Mouse (Mus musculus) hindbrain, embryonic 15.5 days (tissue): ENCODE measurements around the gene Chgb. TPM values are rescaled to one million over a fixed set of nuclear protein-coding genes. Genes with fewer than 3 reads are reported as not detected.

Experiments used
- ATAC-seq: fragments of 200-750 bp; cut with Nextera tagmentation; 2 replicates; pipeline ENCODE4 v1.8.0; 2017; ENCODE audit warnings: low read depth, moderate number of reproducible peaks, moderate TSS enrichment; ENCODE audit not compliant: low FRiP score
- H3K27ac ChIP-seq: fragments of 300-500 bp; sonication (generic); replicated peaks from 2 replicates; pipeline ENCODE4 v1.5.1; 2015; ENCODE audit warnings: mild to moderate bottlenecking, inconsistent platforms
- H3K27me3 ChIP-seq: fragments of 300-500 bp; sonication (generic); 2 replicates; pipeline ENCODE4 v1.6.1; 2015; ENCODE audit warnings: control low read depth, inconsistent platforms
- H3K36me3 ChIP-seq: fragments of 300-500 bp; sonication (generic); 2 replicates; pipeline ENCODE4 v1.6.1; 2015; ENCODE audit warnings: control low read depth, inconsistent platforms
- H3K4me1 ChIP-seq: fragments of 300-500 bp; sonication (generic); replicated peaks from 2 replicates; pipeline ENCODE4 v1.6.1; 2015; ENCODE audit warnings: control low read depth, inconsistent platforms
- H3K4me2 ChIP-seq: fragments of 300-500 bp; sonication (generic); 2 replicates; pipeline ENCODE4 v1.6.1; 2015; ENCODE audit warnings: moderate library complexity, mild to moderate bottlenecking, inconsistent platforms
- H3K4me3 ChIP-seq: fragments of 300-500 bp; sonication (generic); 2 replicates; pipeline ENCODE4 v1.5.1; 2015; ENCODE audit warnings: mild to moderate bottlenecking, inconsistent platforms
- H3K9ac ChIP-seq: fragments of 300-500 bp; sonication (generic); 2 replicates; pipeline ENCODE4 v1.6.1; 2015; ENCODE audit warnings: inconsistent platforms
- H3K9me3 ChIP-seq: fragments of 300-500 bp; sonication (generic); 2 replicates; pipeline ENCODE4 v1.6.1; 2016; ENCODE audit warnings: control low read depth, inconsistent platforms
- whole genome bisulfite sequencing: fragments of 180-500 bp; shearing (Covaris S2); methylation state at CpG from one replicate; pipeline ENCODE4 v1.1.7; 2015; 5-methylcytosine and 5-hydroxymethylcytosine counted together
- polyA plus RNA-seq: library from polyadenylated mRNA; unstranded; fragments of >200 nt; fragmentation: Nextera tagmentation; extraction: Ambion mirVana; gene quantifications from 2 replicates; pipeline ENCODE4 v1.2.1, GENCODE M21; 2015

Chgb gene
- polyA plus RNA-seq, 1 experiment from 2014 or later = 107 TPM

DNA sequence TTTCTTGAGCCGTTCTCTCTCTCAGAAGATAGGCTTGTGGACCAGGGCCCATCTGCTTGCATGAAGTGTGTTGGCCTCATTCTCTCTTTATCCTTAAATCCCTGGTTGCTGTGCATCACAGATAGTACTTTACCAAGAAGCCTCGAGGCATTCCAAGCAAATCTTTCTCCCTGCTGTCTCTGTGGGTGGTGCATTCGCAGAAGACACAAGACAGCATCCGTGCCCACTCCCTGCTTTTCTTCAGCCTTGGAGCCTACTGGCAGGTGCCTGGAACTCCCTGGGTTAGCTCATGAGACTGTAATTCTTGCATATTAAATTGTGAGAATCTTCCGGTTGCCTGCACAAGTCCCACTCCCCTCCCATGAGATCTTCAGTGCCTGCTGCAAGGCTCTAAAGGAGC lies 23.2 kb upstream of the Chgb start:
- Histone ChIP-seq H3K27ac (no peak overlapping the region; the same call in 1 of the 2 replicates), H3K4me3 (no peak overlapping the region), H3K27me3 (no peaks in the 10 kb centered on the region), H3K4me1 (no peaks in the 10 kb centered on the region), H3K36me3 (no peaks in the 10 kb centered on the region), H3K4me2 (no peak overlapping the region), H3K9ac (no peak overlapping the region), H3K9me3 (no peaks in the 10 kb centered on the region)
- no peak for ATAC-seq
- 53% methylated on average over 5 of the region's 5 CpGs for WGBS

DNA sequence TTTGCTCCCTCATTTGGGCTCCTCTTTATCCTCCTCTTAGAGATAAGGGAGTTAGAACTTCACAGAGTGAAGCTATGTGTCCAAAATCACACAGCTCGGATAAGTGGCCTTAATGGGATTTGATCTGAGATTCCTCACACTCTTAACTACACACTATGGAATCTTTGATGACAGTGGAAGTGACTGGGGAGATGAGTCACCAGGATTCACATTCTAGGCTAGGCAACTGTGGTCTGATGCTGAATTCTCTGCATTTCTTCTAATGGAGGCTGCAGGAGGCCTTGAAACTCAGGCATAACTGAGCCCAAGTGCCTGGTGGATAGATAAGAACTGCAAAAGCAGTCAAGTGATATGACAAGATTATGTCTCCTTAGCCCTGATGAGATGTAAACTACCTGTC lies 10.3 kb upstream of the Chgb start:
- Histone ChIP-seq H3K4me3 (no peak overlapping the region), H3K9ac (no peak overlapping the region), H3K9me3 (no peaks in the 10 kb centered on the region), H3K27ac (no peak overlapping the region), H3K27me3 (no peaks in the 10 kb centered on the region), H3K4me2 (no peak overlapping the region), H3K36me3 (no peaks in the 10 kb centered on the region), H3K4me1 (no peaks in the 10 kb centered on the region)
- whole genome bisulfite sequencing = 82% methylated on average over 1 of the region's 1 CpGs
- no peak for ATAC-seq

DNA sequence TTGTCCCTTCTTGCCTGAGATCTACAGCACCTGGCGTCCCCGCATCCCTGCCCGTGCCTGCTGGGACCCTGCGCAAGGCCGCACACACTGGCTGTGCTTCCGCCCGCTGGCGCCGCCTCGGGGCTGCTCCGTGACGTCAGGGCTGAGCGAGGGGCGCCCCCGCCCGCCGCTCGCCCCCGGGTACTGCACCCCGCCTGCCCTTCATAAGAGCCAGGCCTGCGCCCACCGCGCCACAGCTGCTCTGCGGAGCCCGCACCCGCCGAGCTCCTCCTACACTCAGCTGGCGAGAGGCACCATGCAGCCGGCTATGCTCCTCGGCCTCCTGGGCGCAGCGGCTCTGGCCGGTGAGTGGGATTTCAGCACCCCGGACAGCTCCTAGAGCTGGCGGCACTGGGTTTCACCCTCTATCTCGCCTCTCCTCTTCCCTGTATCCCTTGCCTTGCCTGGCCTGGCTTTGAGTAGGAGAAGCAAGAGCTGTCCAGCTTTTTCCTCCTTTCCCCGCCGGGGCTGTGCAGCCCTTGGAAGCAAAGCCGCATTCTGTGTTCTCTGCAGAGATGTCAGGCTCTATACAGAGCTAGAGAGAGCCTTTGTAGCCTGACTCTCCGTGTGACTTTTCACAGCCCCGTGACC lies 476 bp downstream of the Chgb start:
- Histone ChIP-seq H3K27ac (peak overlapping the region; percentile 87), H3K4me2 (peak overlapping the region; percentile 60), H3K4me3 (peak overlapping the region; percentile 45), H3K4me1 (peaks cover 16% of the 10 kb centered on the region; the same call in 1 of the 2 replicates), H3K9ac (peak overlapping the region; percentile 60), H3K9me3 (no peaks in the 10 kb centered on the region), H3K36me3 (no peaks in the 10 kb centered on the region), H3K27me3 (no peaks in the 10 kb centered on the region)
- WGBS = 0% methylated on average over 40 of the region's 41 CpGs
- peak; percentile 97 for ATAC-seq

GRCm38 (mm10) chr2:132784039-132784438 lies 3.0 kb downstream of the Chgb start:
- Histone ChIP-seq H3K4me1 (peaks cover 13% of the 10 kb centered on the region; the same call in 1 of the 2 replicates), H3K27ac (no peak overlapping the region), H3K4me2 (no peak overlapping the region), H3K27me3 (no peaks in the 10 kb centered on the region), H3K9ac (no peak overlapping the region), H3K9me3 (no peaks in the 10 kb centered on the region), H3K36me3 (no peaks in the 10 kb centered on the region), H3K4me3 (no peak overlapping the region)
- WGBS = 88% methylated on average over 6 of the region's 6 CpGs
- ATAC-seq = no peak

DNA sequence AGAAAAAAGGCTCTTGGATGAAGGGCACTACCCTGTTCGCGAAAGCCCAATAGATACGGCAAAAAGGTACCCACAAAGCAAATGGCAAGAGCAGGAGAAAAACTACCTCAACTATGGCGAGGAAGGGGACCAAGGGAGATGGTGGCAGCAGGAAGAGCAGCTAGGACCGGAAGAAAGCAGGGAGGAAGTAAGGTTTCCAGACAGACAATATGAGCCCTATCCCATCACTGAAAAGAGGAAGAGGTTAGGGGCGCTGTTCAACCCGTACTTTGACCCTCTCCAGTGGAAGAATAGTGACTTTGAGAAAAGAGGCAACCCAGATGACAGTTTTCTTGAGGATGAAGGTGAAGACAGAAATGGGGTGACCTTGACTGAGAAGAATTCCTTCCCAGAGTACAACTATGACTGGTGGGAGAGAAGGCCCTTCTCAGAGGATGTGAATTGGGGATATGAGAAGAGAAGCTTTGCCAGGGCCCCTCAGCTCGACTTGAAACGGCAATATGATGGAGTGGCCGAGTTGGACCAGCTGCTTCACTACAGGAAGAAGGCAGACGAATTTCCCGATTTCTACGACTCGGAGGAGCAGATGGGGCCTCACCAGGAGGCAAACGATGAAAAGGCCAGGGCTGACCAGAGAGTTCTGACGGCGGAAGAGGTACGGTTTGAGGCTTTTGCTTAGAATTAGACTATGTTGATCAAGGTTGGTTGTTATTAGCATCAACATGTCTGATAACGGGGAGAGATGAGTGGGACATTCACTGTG lies 12.5 kb downstream of the Chgb start:
- no peak overlapping the region for H3K4me3 ChIP-seq
- H3K9ac ChIP-seq = no peak overlapping the region
- H3K27ac ChIP-seq = no peak overlapping the region
- no peaks in the 10 kb centered on the region for H3K27me3 ChIP-seq
- H3K9me3 ChIP-seq = no peaks in the 10 kb centered on the region
- 89% methylated on average over 19 of the region's 19 CpGs for WGBS
- no peaks in the 10 kb centered on the region for H3K4me1 ChIP-seq
- peaks cover 43% of the 10 kb centered on the region for H3K36me3 ChIP-seq
- ATAC-seq = no peak
- H3K4me2 ChIP-seq = no peak overlapping the region

DNA sequence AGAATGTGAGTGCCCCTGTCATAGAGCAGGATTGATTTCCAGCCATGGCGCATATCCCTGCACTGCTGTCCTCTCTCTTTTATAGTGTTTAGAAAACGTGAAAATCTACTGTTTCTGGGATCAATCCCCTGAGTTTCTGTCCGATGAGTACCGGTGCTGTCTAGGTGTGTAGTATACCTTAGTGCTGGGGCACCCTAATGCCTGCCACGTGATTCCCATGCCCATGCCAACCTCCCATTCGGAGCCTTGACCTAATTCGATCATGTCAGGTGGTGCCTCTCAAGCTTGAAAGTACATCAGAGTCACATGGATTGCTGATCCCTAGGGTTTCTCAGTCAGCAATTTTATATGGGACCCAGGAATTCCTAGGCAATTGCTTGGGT lies 13.1 kb downstream of the Chgb start:
- no peaks in the 10 kb centered on the region for H3K27me3 ChIP-seq
- ATAC-seq = no peak
- no peak overlapping the region for H3K27ac ChIP-seq
- no peaks in the 10 kb centered on the region for H3K4me1 ChIP-seq
- H3K4me2 ChIP-seq = no peak overlapping the region
- peaks cover 43% of the 10 kb centered on the region for H3K36me3 ChIP-seq
- no peaks in the 10 kb centered on the region for H3K9me3 ChIP-seq
- H3K9ac ChIP-seq = no peak overlapping the region
- no peak overlapping the region for H3K4me3 ChIP-seq
- 90% methylated on average over 7 of the region's 7 CpGs for WGBS

GRCm38 (mm10) chr2:132802976-132803375 lies 21.9 kb downstream of the Chgb start:
- H3K9me3 ChIP-seq = no peaks in the 10 kb centered on the region
- no peak overlapping the region for H3K27ac ChIP-seq
- no peak overlapping the region for H3K9ac ChIP-seq
- no peak overlapping the region for H3K4me3 ChIP-seq
- H3K36me3 ChIP-seq = peaks cover 43% of the 10 kb centered on the region
- no peak for ATAC-seq
- H3K27me3 ChIP-seq = no peaks in the 10 kb centered on the region
- no peaks in the 10 kb centered on the region for H3K4me1 ChIP-seq
- 93% methylated on average over 2 of the region's 2 CpGs for WGBS
- no peak overlapping the region for H3K4me2 ChIP-seq

GRCm38 (mm10) chr2:132815608-132816314 lies 34.7 kb downstream of the Chgb start, which contains the start of the genes Trmt6 and Mcm8:
TSS of gene Trmt6 (minus strand) at chr2:132816055.
TSS of gene Mcm8 (plus strand) at chr2:132816141.
- Histone ChIP-seq H3K9me3 (no peaks in the 10 kb centered on the region), H3K4me1 (peaks cover 12% of the 10 kb centered on the region), H3K27ac (peak within 1 kb of the TSS; percentile 75), H3K27me3 (no peaks in the 10 kb centered on the region), H3K4me3 (peak within 1 kb of the TSS; percentile 95), H3K36me3 (peaks cover 20% of the 10 kb centered on the region), H3K9ac (peak within 1 kb of the TSS; percentile 67), H3K4me2 (peak within 1 kb of the TSS; percentile 82)
- under 1% methylated on average over 59 of the region's 59 CpGs for WGBS
- ATAC-seq = peak; percentile 100

GRCm38 (mm10) chr2:132841071-132841470 lies 60.0 kb downstream of the Chgb start:
- no peak overlapping the region for H3K27ac ChIP-seq
- H3K4me2 ChIP-seq = no peak overlapping the region
- 86% methylated on average over 4 of the region's 4 CpGs for WGBS
- ATAC-seq = no peak
- no peaks in the 10 kb centered on the region for H3K27me3 ChIP-seq
- no peak overlapping the region for H3K4me3 ChIP-seq
- 0 out of 2 replicates have a peak, but pooled peaks cover under 1% of the 10 kb centered on the region for H3K4me1 ChIP-seq
- H3K9me3 ChIP-seq = no peaks in the 10 kb centered on the region
- no peaks in the 10 kb centered on the region for H3K36me3 ChIP-seq
- no peak overlapping the region for H3K9ac ChIP-seq

Other genes with a start within 250 kb of the Chgb start
- 72.7 and 76.3 TPM in 2 replicates for gene Gpcpd1, start 193.5 kb upstream of the Chgb start, polyA plus RNA-seq
- gene Shld1, start 94.3 kb upstream of the Chgb start, polyA plus RNA-seq = 18.8 and 22.6 TPM in 2 replicates
- 18.5 and 18.8 TPM in 2 replicates for gene Trmt6, start 34.8 kb downstream of the Chgb start, polyA plus RNA-seq
- gene Mcm8, start 34.9 kb downstream of the Chgb start, polyA plus RNA-seq = 5.1 and 6.1 TPM in 2 replicates
- gene Crls1, start 65.4 kb downstream of the Chgb start, polyA plus RNA-seq = 19.3 and 20.8 TPM in 2 replicates
- gene Lrrn4, start 99.6 kb downstream of the Chgb start, polyA plus RNA-seq = 0.49 and 0.69 TPM in 2 replicates
- gene Fermt1, start 164.6 kb downstream of the Chgb start, polyA plus RNA-seq = 0.04 TPM in 1 of 2 replicates, not detected in the other